Mouse (Mus musculus) T-helper 1 cell (primary cell): ENCODE measurements around the gene Trcg1.

Source experiments
- in situ Hi-C: fragments of 300-600 bp; cut with MboI, MseI; formaldehyde crosslinking; loops from one replicate; pipeline ENCODE4 v1.15.1; 2025; ENCODE audit warnings: high pct_unique_total_duplicates

The Trcg1 gene

GRCm38 (mm10) chr9:57232341-57232940 lies 3.9 kb upstream of the Trcg1 start:
- in situ Hi-C loops, result no loop called here

- in situ Hi-C loops, result no loop called here
These were observed 3.2 kb upstream of the Trcg1 start for GRCm38 (mm10) chr9:57233142-57233541.

- in situ Hi-C loops, result no loop called here
These were observed 2.6 kb upstream of the Trcg1 start for GRCm38 (mm10) chr9:57233767-57234166.

- in situ Hi-C loops, result no loop called here
These were observed 1.3 kb downstream of the Trcg1 start for GRCm38 (mm10) chr9:57237705-57238104.

- in situ Hi-C loops, result no loop called here
These were observed 1.9 kb downstream of the Trcg1 start for GRCm38 (mm10) chr9:57238220-57238619.

- in situ Hi-C loops, result no loop called here
These were observed 4.8 kb downstream of the Trcg1 start for GRCm38 (mm10) chr9:57241111-57241510.

- in situ Hi-C loops, result no loop called here
These were observed 6.6 kb downstream of the Trcg1 start for GRCm38 (mm10) chr9:57242916-57243315.

- in situ Hi-C loops, result no loop called here
These were observed 7.8 kb downstream of the Trcg1 start for GRCm38 (mm10) chr9:57244106-57244685.

- in situ Hi-C loops, result no loop called here
These were observed 10.1 kb downstream of the Trcg1 start for GRCm38 (mm10) chr9:57246482-57246881.

GRCm38 (mm10) chr9:57247201-57247671 lies 10.9 kb downstream of the Trcg1 start:
- in situ Hi-C loops, result no loop called here

GRCm38 (mm10) chr9:57248030-57248942 lies 11.9 kb downstream of the Trcg1 start:
- in situ Hi-C loops, result no loop called here

- in situ Hi-C loops, result no loop called here
These were observed 13.7 kb downstream of the Trcg1 start for GRCm38 (mm10) chr9:57250026-57250425.

GRCm38 (mm10) chr9:57251139-57251538 lies 14.8 kb downstream of the Trcg1 start:
- in situ Hi-C loops, result no loop called here

GRCm38 (mm10) chr9:57254061-57254460 lies 17.7 kb downstream of the Trcg1 start:
- in situ Hi-C loops, result no loop called here

GRCm38 (mm10) chr9:57254823-57255495 lies 18.6 kb downstream of the Trcg1 start:
- in situ Hi-C loops, result no loop called here

- in situ Hi-C loops, result no loop called here
These were observed 20.0 kb downstream of the Trcg1 start for GRCm38 (mm10) chr9:57256309-57256708.

GRCm38 (mm10) chr9:57256861-57257260 lies 20.5 kb downstream of the Trcg1 start:
- in situ Hi-C loops, result no loop called here

GRCm38 (mm10) chr9:57257627-57258026 lies 21.3 kb downstream of the Trcg1 start:
- in situ Hi-C loops, result no loop called here

- in situ Hi-C loops, result loop anchor here (5.0 kb wide), 2 partner anchors 93 to 178 kb away; no protein-coding TSS in a partner anchor
These were observed 23.4 kb downstream of the Trcg1 start for GRCm38 (mm10) chr9:57259736-57260135.

- in situ Hi-C loops, result loop anchor here (5.0 kb wide), 2 partner anchors 91 to 176 kb away; no protein-coding TSS in a partner anchor
These were observed 24.6 kb downstream of the Trcg1 start for GRCm38 (mm10) chr9:57260940-57261339.

GRCm38 (mm10) chr9:57261516-57261912 lies 25.2 kb downstream of the Trcg1 start:
- in situ Hi-C loops, result loop anchor here (5.0 kb wide), 2 partner anchors 91 to 176 kb away; no protein-coding TSS in a partner anchor
